Mouse (Mus musculus) neural tube, embryonic 15.5 days (tissue): ENCODE data around the gene Arid3b. TPM values are rescaled to one million over a fixed set of nuclear protein-coding genes. Genes with fewer than 3 reads are reported as not detected.
A peak's percentile ranks its signal among the peaks of the same experiment; 100 is the strongest.
"Not testable (repeated sequence)": the region's sequence is repeated elsewhere in the genome, so short reads cannot be mapped to it uniquely, and the experiment has no call there.

Experiments
- ATAC-seq: fragments of 200-750 bp; cut with Nextera tagmentation; 2 replicates; pipeline ENCODE4 v1.8.0; 2017; ENCODE audit warnings: mild to moderate bottlenecking, moderate TSS enrichment, moderate library complexity; ENCODE audit not compliant: low FRiP score
- H3K27ac ChIP-seq: fragments of 300-500 bp; sonication (generic); replicated peaks from 2 replicates; pipeline ENCODE4 v1.5.1; 2015; ENCODE audit warnings: mild to moderate bottlenecking, inconsistent platforms
- H3K27me3 ChIP-seq: fragments of 300-500 bp; sonication (generic); replicated peaks from 2 replicates; pipeline ENCODE4 v1.6.1; 2015; ENCODE audit warnings: inconsistent platforms
- H3K36me3 ChIP-seq: fragments of 300-500 bp; sonication (generic); 2 replicates; pipeline ENCODE4 v1.6.1; 2015; ENCODE audit warnings: inconsistent platforms
- H3K4me1 ChIP-seq: fragments of 300-500 bp; sonication (generic); 2 replicates; pipeline ENCODE4 v1.6.1; 2015; ENCODE audit warnings: inconsistent platforms
- H3K4me2 ChIP-seq: fragments of 300-500 bp; sonication (generic); 2 replicates; pipeline ENCODE4 v1.6.1; 2015; ENCODE audit warnings: inconsistent platforms, mild to moderate bottlenecking, moderate library complexity
- H3K4me3 ChIP-seq: fragments of 300-500 bp; sonication (generic); replicated peaks from 2 replicates; pipeline ENCODE4 v1.5.1; 2015; ENCODE audit warnings: mild to moderate bottlenecking, inconsistent platforms
- H3K9ac ChIP-seq: fragments of 300-500 bp; sonication (generic); replicated peaks from 2 replicates; pipeline ENCODE4 v1.6.1; 2015; ENCODE audit warnings: mild to moderate bottlenecking, inconsistent platforms
- H3K9me3 ChIP-seq: fragments of 300-500 bp; sonication (generic); replicated peaks from 2 replicates; pipeline ENCODE4 v1.6.1; 2016; ENCODE audit warnings: inconsistent platforms
- WGBS: fragments of 180-500 bp; shearing (Covaris S2); methylation state at CpG from one replicate; pipeline ENCODE4 v1.1.7; 2015; ENCODE audit warnings: mixed read lengths; 5-methylcytosine and 5-hydroxymethylcytosine counted together
- polyA plus RNA-seq: library from polyadenylated mRNA; unstranded; fragments of >200 nt; fragmentation: Nextera tagmentation; extraction: Ambion mirVana; gene quantifications from 2 replicates; pipeline ENCODE4 v1.2.1, GENCODE M21; 2015

Gene Arid3b
- polyA plus RNA-seq, result 6.7 and 8.9 TPM in 2 replicates

DNA sequence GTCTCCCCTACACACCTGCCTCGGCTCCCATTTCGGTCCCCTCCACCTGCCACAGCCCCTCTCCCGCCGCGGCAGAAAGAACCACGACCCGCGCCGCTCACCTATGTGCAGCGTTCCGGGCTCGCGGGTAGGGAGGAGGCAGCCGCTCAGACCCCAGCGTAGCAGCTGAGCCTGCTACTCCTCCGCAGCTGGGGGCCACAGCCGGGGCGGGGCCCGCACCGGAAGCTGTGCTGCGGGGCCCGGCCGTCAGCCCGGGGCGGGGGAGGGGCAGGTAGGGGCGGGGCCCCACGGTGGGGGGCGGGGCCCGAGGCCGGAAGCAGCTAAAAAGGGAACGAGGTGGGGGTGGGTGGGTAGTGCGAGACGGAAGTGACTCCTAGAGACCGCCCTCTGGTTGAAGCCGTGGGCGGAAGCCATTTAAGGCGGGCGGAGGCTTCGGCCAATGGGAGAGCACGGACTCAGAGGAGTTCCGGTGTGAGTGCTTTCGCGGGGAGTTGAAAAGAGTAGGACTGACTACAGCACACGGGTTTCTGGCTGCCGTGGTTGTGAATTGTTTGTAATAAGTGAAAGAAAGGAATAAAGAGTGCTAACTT is at the start of gene Arid3b:
Arid3b (minus strand) TSS at position 213 of the 590 bp plus-strand sequence.
- Histone ChIP-seq H3K4me2 (peak within 1 kb of the TSS; percentile 77), H3K4me3 (peak within 1 kb of the TSS; percentile 92), H3K36me3 (no peaks in the 10 kb centered on the region), H3K27me3 (no peaks in the 10 kb centered on the region), H3K4me1 (peaks cover 41% of the 10 kb centered on the region), H3K9ac (peak within 1 kb of the TSS; percentile 84), H3K9me3 (no peaks in the 10 kb centered on the region), H3K27ac (peak within 1 kb of the TSS; percentile 82)
- ATAC-seq, result peak; percentile 99
- under 1% methylated on average over 45 of the region's 45 CpGs for WGBS

DNA sequence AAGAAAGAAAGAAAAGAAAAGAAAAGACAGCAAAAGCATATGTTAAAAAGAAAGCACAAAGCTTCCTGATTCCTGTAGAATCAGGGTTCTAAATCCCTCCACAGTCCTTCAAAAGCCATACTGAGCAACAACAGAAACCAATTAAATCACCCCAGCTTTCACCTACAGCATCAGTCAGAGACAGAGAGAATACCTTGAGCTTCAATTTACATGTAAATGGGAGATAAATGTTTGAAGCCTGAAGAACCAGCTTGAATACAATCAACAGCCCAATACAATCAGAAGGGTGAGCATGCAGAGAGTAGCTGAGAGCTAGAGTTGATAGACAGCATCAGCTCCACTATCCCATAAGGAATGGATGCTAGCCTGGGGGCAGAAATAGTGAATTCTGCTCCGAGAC is 46.8 kb upstream of the Arid3b start:
- Histone ChIP-seq H3K9ac (no peak overlapping the region), H3K4me1 (no peaks in the 10 kb centered on the region), H3K4me3 (no peak overlapping the region), H3K27ac (no peak overlapping the region), H3K27me3 (no peaks in the 10 kb centered on the region), H3K36me3 (no peaks in the 10 kb centered on the region), H3K9me3 (no peaks in the 10 kb centered on the region), H3K4me2 (no peak overlapping the region)
- WGBS, result 59% methylated on average over 1 of the region's 1 CpGs
- no peak for ATAC-seq

DNA sequence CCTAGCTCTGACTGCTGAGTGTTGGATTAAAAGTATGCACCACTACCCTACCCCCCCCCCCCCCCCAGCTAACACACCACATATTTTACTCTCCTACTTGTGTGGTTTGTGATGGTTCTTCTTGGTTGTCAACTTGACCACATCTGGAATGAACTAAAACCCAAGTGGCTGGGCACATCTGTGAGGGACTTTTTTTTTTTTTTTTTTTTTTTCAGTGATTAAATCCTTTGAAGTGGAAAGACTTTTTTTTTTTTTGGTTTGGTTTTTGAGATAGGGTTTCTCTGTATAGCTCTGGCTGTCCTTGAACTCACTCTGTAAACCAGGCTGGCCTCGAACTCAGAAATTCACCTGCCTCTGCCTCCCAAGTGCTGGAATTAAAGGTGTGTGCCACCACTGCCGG is 45.2 kb upstream of the Arid3b start:
- not testable (repeated sequence) for H3K9me3 ChIP-seq, H3K9ac ChIP-seq, H3K36me3 ChIP-seq, H3K4me2 ChIP-seq, H3K27me3 ChIP-seq, H3K4me3 ChIP-seq, H3K27ac ChIP-seq, ATAC-seq, H3K4me1 ChIP-seq
- 92% methylated on average over 2 of the region's 2 CpGs for WGBS

DNA sequence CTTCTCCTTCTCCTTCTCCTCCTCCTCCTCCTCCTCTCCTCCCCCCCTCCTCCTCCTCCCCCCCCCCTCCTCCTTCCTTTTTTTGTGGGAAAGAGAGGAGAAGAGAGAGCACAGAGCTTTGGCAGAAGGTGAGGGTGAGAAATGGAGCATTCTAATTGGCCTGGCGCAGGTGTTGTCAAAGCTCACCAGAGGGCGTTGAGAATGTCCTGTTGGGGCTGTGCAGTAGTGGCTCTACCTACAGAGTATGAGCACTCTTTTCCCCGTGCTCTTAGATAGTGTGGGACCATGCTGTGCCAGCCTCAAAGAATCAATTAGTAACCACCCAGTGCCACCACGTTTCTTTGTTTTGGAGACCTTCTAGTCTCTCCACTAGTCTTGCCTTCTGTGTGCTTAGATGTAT is 43.7 kb upstream of the Arid3b start:
- no peaks in the 10 kb centered on the region for H3K27me3 ChIP-seq
- no peaks in the 10 kb centered on the region for H3K4me1 ChIP-seq
- no peak overlapping the region for H3K4me2 ChIP-seq
- ATAC-seq, result no peak
- WGBS, result 18% methylated on average over 4 of the region's 4 CpGs
- no peaks in the 10 kb centered on the region for H3K9me3 ChIP-seq
- H3K27ac ChIP-seq, result no peak overlapping the region
- no peak overlapping the region for H3K9ac ChIP-seq
- H3K4me3 ChIP-seq, result no peak overlapping the region
- no peaks in the 10 kb centered on the region for H3K36me3 ChIP-seq

DNA sequence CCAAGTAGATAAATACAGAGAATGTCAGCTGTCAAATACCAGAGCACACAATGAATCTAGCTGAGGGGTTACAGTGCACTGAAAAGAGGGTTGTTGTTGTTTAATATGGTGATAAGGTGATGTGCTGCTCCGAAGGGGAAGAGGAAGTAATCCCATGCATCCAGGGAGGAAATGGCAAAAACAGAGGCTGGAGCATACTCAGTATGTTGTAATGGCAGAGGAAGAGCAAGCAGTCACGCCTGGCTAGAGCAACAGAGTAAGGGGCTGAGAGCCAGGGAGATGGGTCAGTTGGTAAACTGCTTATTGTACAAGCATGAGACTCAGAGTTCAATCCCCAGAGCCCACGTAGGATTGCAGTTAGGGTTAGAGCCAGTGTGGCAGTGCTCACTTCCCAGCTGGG is 42.6 kb upstream of the Arid3b start:
- H3K9ac ChIP-seq, result no peak overlapping the region
- no peak overlapping the region for H3K4me2 ChIP-seq
- no peaks in the 10 kb centered on the region for H3K4me1 ChIP-seq
- no peak for ATAC-seq
- no peaks in the 10 kb centered on the region for H3K36me3 ChIP-seq
- H3K27me3 ChIP-seq, result no peaks in the 10 kb centered on the region
- no peak overlapping the region for H3K4me3 ChIP-seq
- no peaks in the 10 kb centered on the region for H3K9me3 ChIP-seq
- no peak overlapping the region for H3K27ac ChIP-seq
- 64% methylated on average over 3 of the region's 3 CpGs for WGBS

DNA sequence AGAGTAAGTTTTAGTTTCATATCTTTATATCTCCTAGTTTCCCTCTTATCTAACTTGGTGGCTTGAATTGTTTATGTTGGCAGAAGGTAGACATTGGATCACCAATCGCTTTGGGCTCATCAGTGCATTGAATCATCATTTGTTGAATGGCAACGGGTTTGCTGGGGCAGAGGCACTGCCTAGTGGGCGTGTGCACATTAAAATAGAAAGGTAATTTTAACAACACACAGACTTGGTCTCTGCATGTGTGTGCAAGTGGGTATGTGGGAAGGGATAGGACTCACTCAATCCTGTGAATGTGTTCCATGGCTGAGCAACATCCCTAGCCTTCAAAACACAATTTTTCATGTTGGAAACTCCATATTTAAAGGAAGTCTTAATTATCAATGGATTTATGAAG is 38.4 kb upstream of the Arid3b start:
- no peak overlapping the region for H3K9ac ChIP-seq
- H3K4me3 ChIP-seq, result no peak overlapping the region
- H3K27me3 ChIP-seq, result no peaks in the 10 kb centered on the region
- H3K9me3 ChIP-seq, result no peaks in the 10 kb centered on the region
- no peaks in the 10 kb centered on the region for H3K36me3 ChIP-seq
- H3K27ac ChIP-seq, result no peak overlapping the region
- no peak for ATAC-seq
- no peaks in the 10 kb centered on the region for H3K4me1 ChIP-seq
- H3K4me2 ChIP-seq, result no peak overlapping the region
- 75% methylated on average over 3 of the region's 3 CpGs for WGBS

DNA sequence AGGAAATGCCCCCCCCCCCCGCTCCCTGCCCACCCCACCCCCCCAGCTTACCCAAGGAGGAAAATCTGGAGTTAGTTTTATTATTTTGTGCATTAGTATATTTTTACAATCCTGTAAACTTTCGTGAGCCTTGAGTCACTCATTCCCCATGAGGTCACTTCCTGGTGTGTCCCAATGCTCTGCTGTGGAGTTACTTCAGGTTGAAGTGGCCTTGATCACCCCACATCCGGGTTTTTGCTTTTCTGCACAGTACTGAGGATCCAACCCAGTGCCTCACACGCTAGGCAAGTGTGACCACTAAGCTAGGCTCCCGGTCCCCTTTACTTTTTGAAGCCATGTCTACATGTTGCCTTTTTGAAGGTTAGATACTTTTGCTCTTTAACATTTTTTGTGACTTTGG is 37.5 kb upstream of the Arid3b start:
- Histone ChIP-seq H3K27me3 (no peaks in the 10 kb centered on the region), H3K4me2 (no peak overlapping the region), H3K4me1 (no peaks in the 10 kb centered on the region), H3K27ac (no peak overlapping the region), H3K9ac (no peak overlapping the region), H3K4me3 (no peak overlapping the region), H3K36me3 (no peaks in the 10 kb centered on the region), H3K9me3 (no peaks in the 10 kb centered on the region)
- no peak for ATAC-seq
- 83% methylated on average over 5 of the region's 5 CpGs for WGBS

DNA sequence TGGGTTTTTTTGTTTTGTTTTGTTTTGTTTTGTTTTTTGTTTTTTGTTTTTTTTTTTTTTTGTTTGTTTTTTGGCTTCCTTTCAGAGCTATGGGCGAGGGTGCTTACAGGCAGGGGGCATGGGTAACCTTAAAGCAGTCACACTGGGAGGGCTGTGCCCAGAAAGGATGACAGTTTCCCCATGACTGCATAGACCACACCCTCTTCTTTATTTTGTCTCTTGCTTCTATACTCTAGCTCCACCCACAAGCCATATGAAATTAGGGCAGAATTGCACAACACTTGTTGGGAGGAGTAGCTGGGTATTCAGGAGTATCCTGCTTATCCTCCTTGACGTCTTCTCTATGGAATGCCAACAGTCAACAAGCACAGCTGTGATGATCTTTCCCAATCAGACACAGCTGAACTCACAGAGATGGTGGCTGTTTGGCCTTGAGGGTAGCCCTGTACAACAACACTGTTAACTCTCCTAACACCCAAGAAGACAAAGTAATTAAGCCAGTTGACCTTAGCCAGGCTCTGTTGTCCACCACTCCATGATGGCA is 33.8 kb upstream of the Arid3b start:
- Histone ChIP-seq H3K9ac (no peak overlapping the region), H3K4me1 (no peaks in the 10 kb centered on the region), H3K36me3 (no peaks in the 10 kb centered on the region), H3K27ac (no peak overlapping the region), H3K4me2 (no peak overlapping the region), H3K27me3 (no peaks in the 10 kb centered on the region), H3K4me3 (no peak overlapping the region), H3K9me3 (no peaks in the 10 kb centered on the region)
- ATAC-seq, result no peak
- 54% methylated on average over 2 of the region's 2 CpGs for WGBS

DNA sequence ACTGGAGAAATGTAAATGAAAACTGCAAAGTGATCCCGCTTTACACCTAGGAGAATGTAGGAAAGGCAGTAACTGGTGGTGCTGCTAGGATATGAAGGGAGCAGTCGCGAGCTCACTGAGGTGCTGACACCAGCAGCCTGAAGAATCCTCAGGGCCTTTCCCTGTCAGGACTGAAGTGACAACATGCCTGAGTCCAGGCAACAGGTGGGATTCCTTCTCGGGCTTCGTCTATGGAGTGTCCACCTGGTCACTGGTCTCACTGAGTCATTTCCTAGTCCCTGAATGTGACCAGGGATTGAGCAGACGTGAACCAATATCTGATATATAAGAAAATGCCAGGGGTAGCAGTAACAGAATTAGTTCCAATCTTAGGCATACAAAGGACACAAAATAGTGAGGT is 32.2 kb upstream of the Arid3b start:
- H3K27me3 ChIP-seq, result no peaks in the 10 kb centered on the region
- no peaks in the 10 kb centered on the region for H3K4me1 ChIP-seq
- WGBS, result 87% methylated on average over 6 of the region's 6 CpGs
- H3K4me2 ChIP-seq, result no peak overlapping the region
- no peak for ATAC-seq
- no peak overlapping the region for H3K27ac ChIP-seq
- no peak overlapping the region for H3K9ac ChIP-seq
- no peaks in the 10 kb centered on the region for H3K9me3 ChIP-seq
- no peak overlapping the region for H3K4me3 ChIP-seq
- no peaks in the 10 kb centered on the region for H3K36me3 ChIP-seq

DNA sequence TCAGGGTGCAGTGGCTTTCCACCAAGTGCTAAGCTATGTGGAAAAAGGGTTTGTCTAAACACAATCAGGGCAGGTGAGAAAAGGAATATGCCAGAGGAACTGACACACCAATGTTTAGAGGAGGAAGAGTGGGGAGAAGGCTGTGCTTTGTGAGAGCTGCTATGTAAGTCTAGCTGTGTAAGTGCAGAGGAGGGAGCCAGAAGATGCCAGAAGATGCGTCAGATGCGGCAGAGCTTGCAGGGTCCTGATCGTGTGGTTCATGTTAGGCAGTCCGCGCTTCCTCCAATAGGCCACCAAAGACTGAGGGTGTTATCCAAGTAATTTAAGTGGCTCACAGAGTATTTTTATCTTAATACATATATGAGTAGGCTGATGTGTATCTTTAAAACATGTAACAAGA is 31.3 kb upstream of the Arid3b start:
- H3K9me3 ChIP-seq, result no peaks in the 10 kb centered on the region
- no peaks in the 10 kb centered on the region for H3K4me1 ChIP-seq
- no peak overlapping the region for H3K4me3 ChIP-seq
- H3K27ac ChIP-seq, result no peak overlapping the region
- H3K9ac ChIP-seq, result no peak overlapping the region
- no peak for ATAC-seq
- no peaks in the 10 kb centered on the region for H3K27me3 ChIP-seq
- WGBS, result 82% methylated on average over 5 of the region's 5 CpGs
- H3K4me2 ChIP-seq, result no peak overlapping the region
- no peaks in the 10 kb centered on the region for H3K36me3 ChIP-seq

DNA sequence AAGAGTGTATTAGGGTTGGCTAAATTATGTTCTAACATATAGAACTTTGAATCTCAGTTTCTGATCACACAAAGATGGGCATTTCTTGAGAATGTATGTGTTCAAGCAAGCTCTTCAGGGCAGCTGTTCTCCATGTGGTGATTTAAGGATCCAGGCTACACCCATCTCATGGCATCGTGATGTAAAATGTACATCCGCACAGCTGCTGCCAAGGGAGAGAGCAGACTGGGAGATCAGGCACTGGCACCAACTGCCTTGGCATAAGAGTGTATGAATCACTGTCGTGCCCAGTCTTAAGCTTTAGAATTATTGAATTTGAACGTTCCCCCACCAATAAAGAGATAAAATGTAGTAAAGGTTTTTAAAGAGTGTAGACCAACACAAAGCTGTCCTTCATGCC is 30.6 kb upstream of the Arid3b start:
- no peak overlapping the region for H3K27ac ChIP-seq
- 79% methylated on average over 4 of the region's 4 CpGs for WGBS
- H3K4me1 ChIP-seq, result peaks cover 3% of the 10 kb centered on the region
- H3K27me3 ChIP-seq, result no peaks in the 10 kb centered on the region
- H3K4me2 ChIP-seq, result no peak overlapping the region
- no peak overlapping the region for H3K4me3 ChIP-seq
- no peaks in the 10 kb centered on the region for H3K9me3 ChIP-seq
- H3K9ac ChIP-seq, result no peak overlapping the region
- no peak for ATAC-seq
- no peaks in the 10 kb centered on the region for H3K36me3 ChIP-seq

DNA sequence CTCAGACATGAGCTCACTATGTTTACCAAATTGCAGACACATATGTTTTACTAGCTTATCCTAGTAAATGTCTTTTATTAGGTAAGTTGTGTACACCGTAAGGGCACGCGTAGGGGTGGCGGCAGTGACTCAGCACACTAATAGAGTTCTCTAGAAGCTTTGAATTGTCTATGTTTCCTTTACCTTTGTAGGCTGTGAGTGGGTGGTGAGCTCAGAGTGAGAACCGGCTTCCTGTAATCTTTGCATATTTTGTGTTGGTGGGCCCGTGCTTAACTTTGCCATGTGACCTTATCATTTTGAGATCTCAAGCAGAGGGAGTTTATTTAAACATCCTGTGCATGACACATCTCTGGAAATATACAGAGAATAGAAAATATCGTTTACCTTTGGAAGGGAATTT is 29.9 kb upstream of the Arid3b start:
- WGBS, result 88% methylated on average over 7 of the region's 7 CpGs
- Histone ChIP-seq H3K27ac (no peak overlapping the region), H3K4me3 (no peak overlapping the region), H3K9ac (no peak overlapping the region), H3K27me3 (no peaks in the 10 kb centered on the region), H3K36me3 (no peaks in the 10 kb centered on the region), H3K9me3 (no peaks in the 10 kb centered on the region), H3K4me1 (peaks cover 10% of the 10 kb centered on the region), H3K4me2 (no peak overlapping the region)
- ATAC-seq, result no peak

DNA sequence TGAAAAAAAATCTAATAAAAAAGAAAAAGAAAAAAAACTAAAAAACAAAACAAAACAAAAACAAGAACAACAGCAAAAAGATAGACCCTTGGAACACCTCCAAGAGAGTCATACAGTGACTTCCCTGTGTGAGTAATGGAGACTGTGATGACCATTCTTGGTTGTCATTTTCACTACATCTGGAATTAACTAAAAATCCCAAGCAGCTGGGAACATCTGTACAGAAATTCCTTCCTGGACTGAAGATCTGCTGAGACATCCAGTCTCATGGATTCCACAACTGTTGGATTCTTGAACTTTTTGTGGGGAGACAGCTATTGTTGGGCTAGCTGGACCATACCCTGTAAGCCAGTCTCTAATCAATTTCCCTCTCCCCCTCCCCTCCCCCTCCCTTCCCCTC is 27.7 kb upstream of the Arid3b start:
- Histone ChIP-seq H3K9ac (no peak overlapping the region), H3K27ac (no peak overlapping the region), H3K9me3 (no peaks in the 10 kb centered on the region), H3K4me2 (no peak overlapping the region), H3K4me1 (peaks cover 10% of the 10 kb centered on the region), H3K4me3 (no peak overlapping the region), H3K27me3 (no peaks in the 10 kb centered on the region), H3K36me3 (no peaks in the 10 kb centered on the region)
- no peak for ATAC-seq
